Mouse (Mus musculus) heart, embryonic 15.5 days (tissue): ENCODE data around the gene Rbm28. TPM values are rescaled to one million over a fixed set of nuclear protein-coding genes. Genes with fewer than 3 reads are reported as not detected.

Experiments used
- microRNA-seq: library from miRNA; unstranded; fragments of <30 nt; microRNA quantifications from one replicate; pipeline ENCODE4, GENCODE M21; 2016
- polyA plus RNA-seq: library from polyadenylated mRNA; unstranded; fragments of >200 nt; fragmentation: Nextera tagmentation; extraction: Ambion mirVana; gene quantifications from 2 replicates; pipeline ENCODE4 v1.2.1, GENCODE M21; 2015

The Rbm28 gene
- polyA plus RNA-seq, 1 experiment from 2014 or later: 22.8 TPM

Small RNA genes lying within 50 kb of the gene (microRNA-seq; reads per million reads assigned to microRNA genes)
- not detected for gene Gm24303

Other genes starting within 250 kb of the Rbm28 start
- gene Lep, start 104.8 kb downstream of the Rbm28 start, polyA plus RNA-seq: not detected in 2 replicates
- gene Prrt4, start 14.6 kb upstream of the Rbm28 start, polyA plus RNA-seq: 1.5 and 1.6 TPM in 2 replicates
- 32.8 and 38.6 TPM in 2 replicates for gene Impdh1, start 51.4 kb upstream of the Rbm28 start, polyA plus RNA-seq
- gene Hilpda, start 107.5 kb upstream of the Rbm28 start, polyA plus RNA-seq: 22.0 and 29.8 TPM in 2 replicates
- gene Fam71f2, start 114.6 kb upstream of the Rbm28 start, polyA plus RNA-seq: 0.33 TPM in 1 of 2 replicates, not detected in the other
- 0.08 TPM in 1 of 2 replicates, not detected in the other for gene Fam71f1, start 154.1 kb upstream of the Rbm28 start, polyA plus RNA-seq
- gene Calu, start 183.1 kb upstream of the Rbm28 start, polyA plus RNA-seq: 354 and 404 TPM in 2 replicates
- gene Opn1sw, start 223.5 kb upstream of the Rbm28 start, polyA plus RNA-seq: 0.55 and 0.70 TPM in 2 replicates
- 19.1 and 22.1 TPM in 2 replicates for gene Ccdc136, start 231.3 kb upstream of the Rbm28 start, polyA plus RNA-seq